Mouse (Mus musculus): Measurements from ENCODE around the gene Pcyt2.

The Pcyt2 gene

DNA sequence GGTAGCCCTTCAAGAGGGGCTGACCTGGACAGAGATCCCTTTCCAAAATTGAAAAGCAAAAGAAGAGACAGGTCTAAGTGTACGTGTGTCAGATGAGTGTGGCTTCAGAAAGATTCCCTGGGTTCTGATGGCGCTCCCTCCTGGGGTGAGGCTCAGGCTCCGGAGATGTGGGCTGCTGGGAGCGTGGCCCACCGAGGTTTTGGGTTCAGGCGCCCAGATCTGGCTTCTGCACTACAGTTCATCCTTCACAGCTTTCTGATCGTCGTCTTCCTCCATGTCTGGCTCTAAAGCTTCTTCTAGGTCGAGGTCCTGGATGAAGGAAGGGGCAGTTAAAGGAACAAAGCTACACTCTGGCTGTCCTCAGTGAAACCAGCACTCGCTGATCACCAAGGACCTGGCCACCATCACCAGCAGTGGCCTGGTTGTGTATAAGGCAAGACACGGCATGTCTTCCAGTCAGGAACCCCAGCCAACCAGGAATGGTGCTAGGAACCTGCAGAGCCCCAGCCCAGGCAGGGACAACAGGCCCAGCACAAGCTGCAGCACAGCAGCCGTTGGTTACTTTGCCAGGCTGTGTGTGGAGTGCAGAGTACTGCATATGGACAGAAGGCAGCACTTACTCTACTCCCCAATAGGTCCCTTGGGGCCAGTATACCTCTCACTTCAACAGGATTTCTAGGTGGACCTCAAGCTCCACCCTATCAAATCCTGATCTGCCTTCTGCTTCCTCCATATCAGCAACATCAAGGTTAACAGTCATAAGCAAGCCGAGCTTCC lies 56.6 kb downstream of the Pcyt2 start:
- no peak for DNase-seq (ENCODE audit: low spot score in 2 of 2)

Data from frontal cortex, postnatal 10 days (tissue).